In the genomic region with DNA sequence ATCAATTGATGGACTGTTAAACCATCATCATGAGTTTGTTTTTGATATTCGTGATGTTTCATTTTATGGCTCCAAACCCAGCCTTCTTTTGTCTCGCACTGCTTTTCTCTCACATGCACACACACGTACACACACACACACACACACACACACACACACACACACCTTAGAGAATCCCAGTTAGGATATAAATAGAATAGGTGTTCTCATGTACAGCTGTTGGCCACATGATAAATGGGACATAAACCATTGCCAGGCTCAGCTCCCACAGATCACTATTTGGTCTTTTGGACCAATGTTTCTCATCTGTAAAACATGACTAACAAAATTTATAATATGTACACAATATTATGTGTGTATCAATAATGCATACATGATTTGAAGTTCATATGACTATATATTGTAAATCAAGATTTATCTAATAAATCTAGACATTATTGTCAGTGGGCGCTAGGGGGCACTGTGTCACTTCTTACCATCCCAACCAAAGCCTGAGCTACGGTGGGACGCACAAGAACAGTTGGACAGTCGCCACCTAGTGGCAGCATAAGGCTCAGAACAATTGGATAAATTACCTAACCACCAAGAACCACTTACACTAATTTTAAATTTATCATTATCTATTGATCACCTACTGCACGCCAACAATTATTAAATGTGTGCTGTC, we compare ENCODE assay signal across 8 mouse cellular contexts.
A peak's percentile ranks its signal among the peaks of the same experiment; 100 is the strongest.
DNase-seq lines count a peak whose midpoint lies in the region; ATAC-seq lines count a peak whose summit lies in the region.

No protein-coding gene starts in this region.

- peak; percentile 74 for DNase-seq in T-cell, adult 2 months (ENCODE audit: low spot score)
- DNase-seq in cerebellum, adult 9-10 months, result peak; percentile 91
- peak; percentile 40 to 59 for DNase-seq in frontal cortex, postnatal 14 days (ENCODE audit: low spot score in 2 of 2)
- peak; percentile 79 for DNase-seq in hindlimb bud, embryonic 11.5 days (ENCODE audit: extremely low spot score, low read depth, low spot score)
- DNase-seq in left cerebral cortex, adult 11 months (ENCODE audit: low spot score), result peak; percentile 75
- DNase-seq in right cerebral cortex, postnatal 25 days, result peak; percentile 57
- peak; percentile 56 to 80 for DNase-seq in urinary bladder, postnatal 36 days (ENCODE audit: low spot score in 2 of 2)

- ATAC-seq in megakaryocyte progenitor cell, adult 5-6 weeks (replicated peaks; ENCODE audit: poor library complexity), result peak; percentile 100

Comparison
In these comparisons a context has a peak if more than half of its experiments do, and no peak if none do; other contexts are left out.
1. Peak in every context shown above with its lines: DNase-seq and ATAC-seq.